Mouse (Mus musculus): ENCODE data around the gene Lrrc27. TPM values are rescaled to one million over a fixed set of nuclear protein-coding genes. Genes with fewer than 3 reads are reported as not detected.

The Lrrc27 gene
- polyA plus RNA-seq, 1 experiment from 2014 or later: 0.43 TPM

DNA sequence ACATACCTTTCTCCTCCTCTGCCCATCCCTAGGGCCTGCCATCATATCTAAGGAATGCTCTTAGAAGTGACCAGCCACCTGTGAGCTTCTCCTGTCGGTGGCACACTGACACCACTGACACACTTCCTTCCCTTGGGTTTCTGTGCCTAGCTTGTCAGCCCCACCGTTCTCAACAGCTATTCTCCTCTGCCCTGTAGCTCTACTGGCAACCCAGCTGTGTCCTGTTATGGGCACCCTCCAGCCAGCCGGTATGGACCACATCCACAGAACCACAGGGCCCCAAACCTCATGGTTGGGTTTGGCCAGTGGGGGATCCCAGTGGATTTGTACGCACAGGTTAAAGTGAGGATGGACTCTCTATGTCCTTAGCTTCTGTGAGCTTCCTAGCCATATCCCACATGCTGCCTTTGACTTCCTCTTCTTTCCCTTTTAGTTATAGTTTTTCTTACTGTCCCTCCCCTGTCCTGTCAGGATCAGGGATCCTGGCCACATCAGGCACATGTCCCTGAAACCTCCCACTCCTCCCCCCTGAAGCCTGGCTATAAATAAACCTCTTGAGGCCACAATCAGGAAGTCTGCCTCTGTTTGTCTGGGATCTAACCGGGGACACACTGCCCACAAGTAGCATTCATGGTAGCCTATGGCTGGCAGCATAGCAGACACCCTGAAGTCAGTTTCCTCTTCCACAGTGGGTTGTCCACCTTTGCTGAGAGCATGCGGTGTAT, 15.8 kb downstream of the Lrrc27 start:
- no peak for TF ChIP-seq EP300 (IDR thresholded peaks at IDR 0.05; ENCODE audit: low read depth)
- no peak for TF ChIP-seq CTCF (IDR thresholded peaks at IDR 0.05; ENCODE audit: low read depth)
- H3K4me1 ChIP-seq (ENCODE audit: insufficient read depth): peaks cover 22% of the 10 kb centered on the region
- peak overlapping the region; percentile 57; the same call in 1 of the 2 replicates for H3K27ac ChIP-seq (ENCODE audit: low read depth)
- WGBS (ENCODE audit: insufficient replicate concordance): 30% methylated on average over 6 of the region's 6 CpGs
- no peaks in the 10 kb centered on the region for H3K9me3 ChIP-seq (ENCODE audit: low read length)
- H3K4me3 ChIP-seq (ENCODE audit: low read depth, low read length): no peak overlapping the region
- DNase-seq (no peak), ATAC-seq (no peak)
- no peak overlapping the region for H3K9ac ChIP-seq (replicated peaks)
- H3K27me3 ChIP-seq (ENCODE audit: insufficient read depth, low read length): no peaks in the 10 kb centered on the region
- H3K4me2 ChIP-seq (ENCODE audit: low read depth, low read length): no peak overlapping the region
- H3K36me3 ChIP-seq (replicated peaks; ENCODE audit: insufficient read depth, low read length): no peaks in the 10 kb centered on the region

DNA sequence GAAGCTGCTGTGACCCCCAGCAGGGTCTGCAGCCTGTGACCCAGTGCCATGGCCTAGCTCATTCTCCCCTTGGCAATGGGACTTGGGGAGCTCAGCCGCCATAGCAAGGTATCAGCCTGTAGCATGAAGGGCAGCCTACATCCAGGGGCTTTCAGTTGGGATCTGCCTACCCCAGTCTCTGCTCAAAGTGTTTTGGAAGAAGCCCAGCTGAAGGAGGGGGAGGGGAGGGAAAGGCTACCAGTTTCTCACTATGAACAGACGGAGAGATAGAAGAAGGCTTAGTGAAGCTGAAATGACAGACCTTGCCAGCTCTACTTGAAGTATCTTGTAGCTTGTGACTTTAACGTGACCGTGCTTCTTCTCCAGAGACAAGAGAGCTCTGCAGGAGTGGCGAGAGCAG, 17.0 kb downstream of the Lrrc27 start:
- Histone ChIP-seq H3K4me2 (ENCODE audit: low read depth, low read length) (no peak overlapping the region), H3K9ac (replicated peaks) (no peak overlapping the region), H3K4me1 (ENCODE audit: insufficient read depth) (peaks cover 22% of the 10 kb centered on the region), H3K36me3 (replicated peaks; ENCODE audit: insufficient read depth, low read length) (no peaks in the 10 kb centered on the region), H3K9me3 (ENCODE audit: low read length) (no peaks in the 10 kb centered on the region), H3K27ac (ENCODE audit: low read depth) (no peak overlapping the region), H3K27me3 (ENCODE audit: insufficient read depth, low read length) (no peaks in the 10 kb centered on the region), H3K4me3 (ENCODE audit: low read depth, low read length) (no peak overlapping the region)
- ATAC-seq (no peak), DNase-seq (no peak)
- 83% methylated on average over 5 of the region's 5 CpGs for WGBS (ENCODE audit: insufficient replicate concordance)
- no peak for TF ChIP-seq EP300 (IDR thresholded peaks at IDR 0.05; ENCODE audit: low read depth)
- TF ChIP-seq CTCF (IDR thresholded peaks at IDR 0.05; ENCODE audit: low read depth): no peak

DNA sequence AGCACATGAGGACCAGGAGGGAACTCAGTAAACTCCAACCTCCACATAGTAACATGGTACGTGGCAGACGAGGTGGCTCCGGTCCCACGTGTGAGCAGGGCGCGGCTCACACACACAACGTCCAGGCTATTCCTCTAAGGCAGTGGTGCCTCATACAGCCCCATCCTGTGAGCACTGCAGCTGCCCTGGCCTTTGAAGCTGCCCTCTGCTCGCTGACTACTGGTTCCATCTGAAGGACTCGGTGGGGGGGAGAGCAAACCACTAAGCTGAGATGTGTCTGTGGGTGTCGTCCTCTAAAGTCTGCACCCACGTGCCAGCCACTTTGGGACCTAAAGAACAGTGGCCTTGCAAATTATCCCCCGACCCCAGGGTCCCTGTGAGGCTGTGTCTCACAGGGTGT, 17.5 kb downstream of the Lrrc27 start:
- Histone ChIP-seq H3K27me3 (ENCODE audit: insufficient read depth, low read length) (no peaks in the 10 kb centered on the region), H3K27ac (ENCODE audit: low read depth) (no peak overlapping the region), H3K4me2 (ENCODE audit: low read depth, low read length) (no peak overlapping the region), H3K9ac (replicated peaks) (no peak overlapping the region), H3K36me3 (replicated peaks; ENCODE audit: insufficient read depth, low read length) (no peaks in the 10 kb centered on the region), H3K4me1 (ENCODE audit: insufficient read depth) (peaks cover 19% of the 10 kb centered on the region), H3K9me3 (ENCODE audit: low read length) (no peaks in the 10 kb centered on the region), H3K4me3 (ENCODE audit: low read depth, low read length) (no peak overlapping the region)
- no peak for ATAC-seq
- no peak for DNase-seq
- 73% methylated on average over 12 of the region's 12 CpGs for WGBS (ENCODE audit: insufficient replicate concordance)
- TF ChIP-seq EP300 (IDR thresholded peaks at IDR 0.05; ENCODE audit: low read depth): no peak

DNA sequence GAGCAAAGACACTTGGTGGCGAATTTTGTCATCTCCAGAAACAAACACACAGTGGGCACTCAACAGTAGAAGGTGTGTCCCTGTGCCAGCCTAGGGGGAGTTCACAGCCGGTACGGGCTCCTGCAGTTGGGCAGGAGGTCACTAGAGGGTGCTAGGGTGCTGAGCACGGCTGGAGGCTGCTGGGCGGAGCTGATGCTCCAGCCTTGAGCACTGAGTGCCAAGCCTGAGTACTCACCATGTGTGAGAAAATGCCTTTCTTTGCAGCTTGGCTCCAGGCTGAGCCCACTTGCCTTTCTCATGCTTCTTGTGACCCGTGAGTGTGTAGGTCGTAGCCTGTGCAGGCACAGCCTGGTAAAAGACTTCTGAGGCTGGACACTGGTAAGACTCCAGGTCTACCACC, 20.9 kb downstream of the Lrrc27 start:
- TF ChIP-seq EP300 (IDR thresholded peaks at IDR 0.05; ENCODE audit: low read depth): no peak
- peak; percentile 96 for TF ChIP-seq CTCF (IDR thresholded peaks at IDR 0.05; ENCODE audit: low read depth)
- Histone ChIP-seq H3K4me2 (ENCODE audit: low read depth, low read length) (no peak overlapping the region), H3K4me1 (ENCODE audit: insufficient read depth) (peaks cover 11% of the 10 kb centered on the region), H3K36me3 (replicated peaks; ENCODE audit: insufficient read depth, low read length) (no peaks in the 10 kb centered on the region), H3K9ac (replicated peaks) (no peak overlapping the region), H3K27ac (ENCODE audit: low read depth) (no peak overlapping the region), H3K9me3 (ENCODE audit: low read length) (no peaks in the 10 kb centered on the region), H3K27me3 (ENCODE audit: insufficient read depth, low read length) (no peaks in the 10 kb centered on the region), H3K4me3 (ENCODE audit: low read depth, low read length) (no peak overlapping the region)
- peak; percentile 87 for ATAC-seq
- WGBS (ENCODE audit: insufficient replicate concordance): 0% methylated on average over 7 of the region's 7 CpGs
- peak; percentile 86 for DNase-seq

DNA sequence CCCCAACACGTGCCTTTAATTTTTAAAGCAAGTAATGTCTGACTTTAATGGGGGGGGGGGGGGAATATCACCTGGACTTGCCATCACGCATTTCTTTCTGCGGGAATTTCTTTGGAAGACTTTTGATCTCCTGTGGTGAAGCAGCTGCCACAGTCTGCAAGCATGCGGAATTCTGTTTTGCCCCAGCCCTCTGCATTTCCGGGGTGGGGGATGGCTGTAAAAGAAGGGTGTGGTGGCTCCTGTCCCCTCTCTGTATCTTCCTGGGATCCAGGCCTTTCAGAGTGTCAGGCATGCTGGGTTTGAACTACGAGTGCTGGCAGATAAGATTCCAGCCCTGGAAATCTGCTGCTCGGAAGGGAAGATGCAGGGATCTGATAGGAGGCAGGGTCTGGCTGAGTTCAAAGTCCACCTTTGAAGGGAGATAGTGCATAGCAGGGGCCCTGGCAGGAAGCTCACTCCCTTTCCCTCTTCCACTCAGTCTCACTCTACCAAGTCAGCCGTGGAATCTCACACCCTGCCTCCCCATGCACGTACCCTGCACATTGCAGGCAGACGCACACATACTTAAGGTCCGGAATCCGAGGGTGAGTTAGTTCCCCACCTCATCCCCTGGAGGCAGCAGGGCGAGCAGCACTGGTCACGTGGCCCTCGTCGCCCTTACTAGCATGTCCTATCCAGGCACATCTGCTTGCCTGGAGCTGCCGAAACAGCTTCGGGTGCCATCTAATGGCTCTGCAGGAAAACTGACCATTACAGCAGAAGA, 21.8 kb downstream of the Lrrc27 start:
- TF ChIP-seq CTCF (IDR thresholded peaks at IDR 0.05; ENCODE audit: low read depth): peak; percentile 52
- TF ChIP-seq EP300 (IDR thresholded peaks at IDR 0.05; ENCODE audit: low read depth): no peak
- ATAC-seq: peak; percentile 52
- no peak overlapping the region for H3K4me3 ChIP-seq (ENCODE audit: low read depth, low read length)
- 14% methylated on average over 18 of the region's 18 CpGs for WGBS (ENCODE audit: insufficient replicate concordance)
- peaks cover 7% of the 10 kb centered on the region for H3K4me1 ChIP-seq (ENCODE audit: insufficient read depth)
- no peak overlapping the region for H3K9ac ChIP-seq (replicated peaks)
- H3K27ac ChIP-seq (ENCODE audit: low read depth): no peak overlapping the region
- H3K27me3 ChIP-seq (ENCODE audit: insufficient read depth, low read length): no peaks in the 10 kb centered on the region
- H3K36me3 ChIP-seq (replicated peaks; ENCODE audit: insufficient read depth, low read length): no peaks in the 10 kb centered on the region
- peak; percentile 61 for DNase-seq
- no peaks in the 10 kb centered on the region for H3K9me3 ChIP-seq (ENCODE audit: low read length)
- H3K4me2 ChIP-seq (ENCODE audit: low read depth, low read length): peak overlapping the region; percentile 22; the same call in 1 of the 2 replicates

DNA sequence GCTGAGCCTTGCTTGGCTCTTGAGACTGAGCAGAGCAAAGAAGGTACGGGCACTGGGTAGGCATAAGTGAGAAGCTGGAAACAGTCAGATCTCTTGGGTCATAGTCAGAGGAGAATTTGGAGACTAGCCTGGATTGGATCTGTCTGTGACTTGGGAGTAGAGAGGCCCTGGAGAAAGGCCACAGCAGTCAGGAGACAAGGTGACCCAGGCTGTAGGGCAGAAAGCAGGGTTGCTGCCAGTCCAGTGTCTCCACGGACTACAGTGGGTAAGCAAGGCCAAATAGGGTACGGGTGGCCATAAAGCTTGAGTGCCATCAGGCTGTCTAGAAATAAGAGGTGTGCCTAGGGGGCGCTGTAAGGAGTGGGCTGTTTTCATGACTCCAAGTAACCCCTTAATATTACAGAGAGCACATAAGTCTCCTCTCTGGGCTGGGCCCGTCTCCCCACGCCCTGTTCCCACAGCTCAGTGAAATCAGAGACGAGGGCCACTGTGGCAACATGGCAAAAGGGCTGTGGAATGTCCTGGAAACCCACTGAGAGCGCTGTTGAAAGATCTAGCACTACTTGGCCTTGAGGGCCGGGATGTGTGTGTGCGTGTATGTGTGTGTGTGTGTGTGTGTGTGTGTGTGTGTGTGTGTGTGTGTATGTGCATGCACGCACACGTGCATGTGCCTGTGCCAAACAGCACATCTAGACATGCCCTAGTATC, 23.0 kb downstream of the Lrrc27 start:
- no peak for TF ChIP-seq EP300 (IDR thresholded peaks at IDR 0.05; ENCODE audit: low read depth)
- peak; percentile 36 for TF ChIP-seq CTCF (IDR thresholded peaks at IDR 0.05; ENCODE audit: low read depth)
- Histone ChIP-seq H3K4me1 (ENCODE audit: insufficient read depth) (peaks cover 7% of the 10 kb centered on the region), H3K36me3 (replicated peaks; ENCODE audit: insufficient read depth, low read length) (no peaks in the 10 kb centered on the region), H3K4me2 (ENCODE audit: low read depth, low read length) (no peak overlapping the region), H3K9me3 (ENCODE audit: low read length) (no peaks in the 10 kb centered on the region), H3K9ac (replicated peaks) (no peak overlapping the region), H3K27me3 (ENCODE audit: insufficient read depth, low read length) (no peaks in the 10 kb centered on the region), H3K4me3 (ENCODE audit: low read depth, low read length) (no peak overlapping the region), H3K27ac (ENCODE audit: low read depth) (no peak overlapping the region)
- no peak for ATAC-seq
- DNase-seq: peak; percentile 35
- WGBS (ENCODE audit: insufficient replicate concordance): 69% methylated on average over 12 of the region's 12 CpGs
